Mouse (Mus musculus) frontal cortex, postnatal 36 days (tissue): ENCODE results near the gene Slc38a4.
A peak's percentile ranks its signal among the peaks of the same experiment; 100 is the strongest.

Experiments
- DNase-seq, 2 experiments: peaks; one replicate each; pipeline ENCODE4 v3.0.0; 2022; ENCODE audit warnings: low spot score in 2 of 2

Slc38a4 gene

GRCm38 (mm10) chr15:97017195-97017594 is 38.6 kb downstream of the Slc38a4 start:
- no peak for DNase-seq

- DNase-seq, result no peak
Measured at GRCm38 (mm10) chr15:97015036-97015596, 40.6 kb downstream of the Slc38a4 start.

- no peak for DNase-seq
Measured at GRCm38 (mm10) chr15:97011599-97012372, 44.0 kb downstream of the Slc38a4 start.

GRCm38 (mm10) chr15:97009271-97009670 is 46.5 kb downstream of the Slc38a4 start:
- no peak for DNase-seq

- DNase-seq, result no peak
Measured at GRCm38 (mm10) chr15:97005631-97006234, 50.0 kb downstream of the Slc38a4 start.

GRCm38 (mm10) chr15:97004525-97004867 is 51.3 kb downstream of the Slc38a4 start:
- DNase-seq, result no peak

GRCm38 (mm10) chr15:97003851-97004524 is 51.8 kb downstream of the Slc38a4 start:
- DNase-seq, result no peak

GRCm38 (mm10) chr15:97003186-97003585 is 52.6 kb downstream of the Slc38a4 start:
- DNase-seq, result no peak

- DNase-seq, result no peak
Measured at GRCm38 (mm10) chr15:97002752-97003151, 53.0 kb downstream of the Slc38a4 start.

- peak; percentile 36 to 45 for DNase-seq
Measured at GRCm38 (mm10) chr15:97001886-97002285, 53.9 kb downstream of the Slc38a4 start.

GRCm38 (mm10) chr15:97001416-97001815 is 54.3 kb downstream of the Slc38a4 start:
- no peak for DNase-seq

GRCm38 (mm10) chr15:97000319-97001251 is 55.2 kb downstream of the Slc38a4 start:
- DNase-seq, result no peak

GRCm38 (mm10) chr15:96999401-96999800 is 56.4 kb downstream of the Slc38a4 start:
- peak; percentile 1 to 24 for DNase-seq

GRCm38 (mm10) chr15:96985618-96986017 is 70.1 kb downstream of the Slc38a4 start:
- DNase-seq, result no peak

- DNase-seq, result no peak
Measured at GRCm38 (mm10) chr15:96983581-96984330, 72.0 kb downstream of the Slc38a4 start.

- no peak for DNase-seq
Measured at GRCm38 (mm10) chr15:96975125-96975524, 80.6 kb downstream of the Slc38a4 start.

- no peak for DNase-seq
Measured at GRCm38 (mm10) chr15:96974131-96974530, 81.6 kb downstream of the Slc38a4 start.

- no peak for DNase-seq
Measured at GRCm38 (mm10) chr15:96973370-96973769, 82.4 kb downstream of the Slc38a4 start.

- no peak for DNase-seq
Measured at GRCm38 (mm10) chr15:96972706-96973274, 83.0 kb downstream of the Slc38a4 start.

- DNase-seq, result no peak
Measured at GRCm38 (mm10) chr15:96971906-96972305, 83.8 kb downstream of the Slc38a4 start.
